Mouse (Mus musculus) cortical plate, adult 2 months (tissue): Measurements from ENCODE around the gene Ttyh1.

Source experiments
- CTCF ChIP-seq: fragments of 200-500 bp; IDR thresholded peaks from 2 replicates; pipeline ENCODE4 v1.5.1; 2011; ENCODE audit warnings: mild to moderate bottlenecking, control low read depth, low read length; ENCODE audit not compliant: insufficient read depth; ENCODE audit errors: extremely low read depth
- POLR2A ChIP-seq: fragments of 200-500 bp; IDR thresholded peaks from 2 replicates; pipeline ENCODE4 v1.6.1; 2011; ENCODE audit warnings: mild to moderate bottlenecking, low read length, control low read depth; ENCODE audit not compliant: insufficient read depth; ENCODE audit errors: extremely low read depth

DNA sequence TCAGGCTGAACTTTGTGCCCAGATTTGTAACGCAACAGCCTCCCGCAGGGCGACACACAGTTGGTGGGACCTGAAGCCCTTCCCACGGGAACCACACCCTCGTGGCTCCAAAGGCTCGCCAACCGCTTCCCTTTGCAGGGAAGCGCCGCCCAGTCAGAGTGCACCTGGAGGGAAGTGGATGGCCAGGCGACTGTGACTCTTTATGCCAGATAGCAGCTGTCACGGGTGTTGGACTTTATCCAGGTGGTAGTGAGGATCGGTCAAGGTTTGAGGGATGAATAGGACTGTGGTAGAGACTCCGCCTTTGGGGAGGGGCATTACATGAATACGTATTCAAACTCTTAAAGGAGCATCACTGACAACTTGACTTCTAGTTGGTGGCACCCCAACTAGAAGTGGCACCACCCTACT lies 31.6 kb downstream of the Ttyh1 start:
- TF ChIP-seq POLR2A = no peak
- no peak for TF ChIP-seq CTCF
